Mouse (Mus musculus) C2C12 (cell line): ENCODE data around the gene Sfxn5. TPM values are rescaled to one million over a fixed set of nuclear protein-coding genes. Genes with fewer than 3 reads are reported as not detected.
A peak's percentile ranks its signal among the peaks of the same experiment; 100 is the strongest.

Source experiments
- H3K27me3 ChIP-seq: one replicate; pipeline ENCODE4 v1.6.1; 2011; ENCODE audit not compliant: control insufficient read depth, insufficient read depth, insufficient read length
- H3K36me3 ChIP-seq: one replicate; pipeline ENCODE4 v1.6.1; 2011; ENCODE audit not compliant: control insufficient read depth, insufficient read depth
- H3K4me3 ChIP-seq: one replicate; pipeline ENCODE4 v1.5.1; 2011; ENCODE audit warnings: mild to moderate bottlenecking, control low read depth; ENCODE audit not compliant: poor library complexity, insufficient read depth, severe bottlenecking
- H3K79me2 ChIP-seq: one replicate; pipeline ENCODE4 v1.6.1; 2011; ENCODE audit not compliant: control insufficient read depth, insufficient read depth
- H3K79me3 ChIP-seq: one replicate; pipeline ENCODE4 v1.6.1; 2011; ENCODE audit warnings: low read depth, control low read depth
- H3ac ChIP-seq: one replicate; pipeline ENCODE3; 2011; ENCODE audit warnings: low read depth; ENCODE audit not compliant: control insufficient read depth, insufficient read length
- CEBPB ChIP-seq: IDR thresholded peaks from one replicate; pipeline ENCODE4 v1.6.1; 2011; ENCODE audit warnings: low read depth, mild to moderate bottlenecking, control low read depth, moderate library complexity
- CTCF ChIP-seq: IDR thresholded peaks from one replicate; pipeline ENCODE4 v1.5.1; 2011; ENCODE audit not compliant: control insufficient read depth, insufficient read depth, insufficient read length
- FOSL1 ChIP-seq: IDR thresholded peaks from one replicate; pipeline ENCODE4 v1.8.0; 2011; ENCODE audit warnings: mild to moderate bottlenecking, low read length; ENCODE audit not compliant: poor library complexity, insufficient read depth, severe bottlenecking
- MAX ChIP-seq: IDR thresholded peaks from one replicate; pipeline ENCODE4 v1.6.1; 2011; ENCODE audit warnings: mild to moderate bottlenecking, control low read depth
- MYOD1 ChIP-seq: IDR thresholded peaks from one replicate; pipeline ENCODE4 v1.6.1; 2011; ENCODE audit warnings: low read depth; ENCODE audit not compliant: control insufficient read depth, insufficient read length
- MYOG ChIP-seq: IDR thresholded peaks from one replicate; pipeline ENCODE4 v1.6.1; 2011; ENCODE audit not compliant: control insufficient read depth, insufficient read length; ENCODE audit errors: extremely low read depth
- USF1 ChIP-seq: IDR thresholded peaks from one replicate; pipeline ENCODE4 v1.6.1; 2011; ENCODE audit warnings: low read depth, mild to moderate bottlenecking, control low read depth, moderate library complexity
- polyA plus RNA-seq: library from polyadenylated mRNA; unstranded; fragments of >200 nt; fragmentation: generic; extraction: Trizol; gene quantifications from one replicate; pipeline ENCODE4 v1.2.1, GENCODE M21; 2012; ENCODE audit warnings: missing spikeins

Sfxn5 gene
- polyA plus RNA-seq, 1 experiment, result 2.2 TPM

GRCm38 (mm10) chr6:85331221-85331735 lies 1.9 kb downstream of the Sfxn5 start:
- TF ChIP-seq MYOD1 (peak; percentile 78), CTCF (no peak), FOSL1 (peak; percentile 7)
- H3K4me3 ChIP-seq, result no peak overlapping the region

GRCm38 (mm10) chr6:85329666-85330185 lies 3.5 kb downstream of the Sfxn5 start:
- Histone ChIP-seq H3K79me3 (no peaks in the 10 kb centered on the region), H3ac (no peak overlapping the region), H3K27me3 (no peaks in the 10 kb centered on the region), H3K79me2 (no peaks in the 10 kb centered on the region), H3K36me3 (no peaks in the 10 kb centered on the region), H3K4me3 (no peak overlapping the region)
- TF ChIP-seq CEBPB (no peak), MYOG (no peak), MYOD1 (no peak), CTCF (no peak), FOSL1 (no peak), MAX (no peak), USF1 (no peak)

More at GRCm38 (mm10) chr6:85331221-85331735, 1.9 kb downstream of the Sfxn5 start:
- Histone ChIP-seq H3K79me2 (no peaks in the 10 kb centered on the region), H3K79me3 (no peaks in the 10 kb centered on the region), H3K27me3 (no peaks in the 10 kb centered on the region), H3ac (no peak overlapping the region), H3K36me3 (no peaks in the 10 kb centered on the region)

GRCm38 (mm10) chr6:85326564-85326963 lies 6.7 kb downstream of the Sfxn5 start:
- no peaks in the 10 kb centered on the region for H3K79me2 ChIP-seq
- no peaks in the 10 kb centered on the region for H3K36me3 ChIP-seq
- H3ac ChIP-seq, result no peak overlapping the region
- no peaks in the 10 kb centered on the region for H3K27me3 ChIP-seq
- H3K4me3 ChIP-seq, result no peak overlapping the region
- H3K79me3 ChIP-seq, result no peaks in the 10 kb centered on the region
- TF ChIP-seq USF1, result no peak
- TF ChIP-seq MAX, result no peak
- TF ChIP-seq FOSL1, result no peak
- no peak for TF ChIP-seq MYOD1
- no peak for TF ChIP-seq CTCF
- TF ChIP-seq CEBPB, result no peak
- no peak for TF ChIP-seq MYOG

GRCm38 (mm10) chr6:85325109-85325508 lies 8.1 kb downstream of the Sfxn5 start:
- no peaks in the 10 kb centered on the region for H3K79me2 ChIP-seq
- H3K4me3 ChIP-seq, result no peak overlapping the region
- no peaks in the 10 kb centered on the region for H3K79me3 ChIP-seq
- TF ChIP-seq MYOG (no peak), USF1 (no peak), CEBPB (no peak), FOSL1 (no peak), MYOD1 (no peak), CTCF (no peak), MAX (no peak)
- no peaks in the 10 kb centered on the region for H3K27me3 ChIP-seq
- H3ac ChIP-seq, result peak overlapping the region; percentile 12
- no peaks in the 10 kb centered on the region for H3K36me3 ChIP-seq

GRCm38 (mm10) chr6:85320445-85320866 lies 12.8 kb downstream of the Sfxn5 start:
- no peaks in the 10 kb centered on the region for H3K79me2 ChIP-seq
- H3ac ChIP-seq, result no peak overlapping the region
- no peaks in the 10 kb centered on the region for H3K27me3 ChIP-seq
- no peak overlapping the region for H3K4me3 ChIP-seq
- H3K36me3 ChIP-seq, result no peaks in the 10 kb centered on the region
- H3K79me3 ChIP-seq, result no peaks in the 10 kb centered on the region
- TF ChIP-seq MYOD1 (no peak), MAX (no peak), CTCF (no peak), FOSL1 (no peak), MYOG (no peak), USF1 (no peak), CEBPB (no peak)

- no peak overlapping the region for H3K4me3 ChIP-seq
- no peaks in the 10 kb centered on the region for H3K27me3 ChIP-seq
- H3K79me3 ChIP-seq, result no peaks in the 10 kb centered on the region
- TF ChIP-seq MAX, result no peak
- no peak for TF ChIP-seq CEBPB
- TF ChIP-seq MYOD1, result no peak
- no peak for TF ChIP-seq CTCF
- no peak for TF ChIP-seq USF1
- H3K36me3 ChIP-seq, result no peaks in the 10 kb centered on the region
- no peak overlapping the region for H3ac ChIP-seq
- no peaks in the 10 kb centered on the region for H3K79me2 ChIP-seq
These were observed 17.0 kb downstream of the Sfxn5 start for GRCm38 (mm10) chr6:85316211-85316610.
